Mouse (Mus musculus) ES-Bruce4 (cell line): Measurements from ENCODE around the gene Neurod4.

ENCODE experiments used
- CTCF ChIP-seq: IDR thresholded peaks from one replicate; pipeline ENCODE4 v1.8.1; 2011; ENCODE audit warnings: low read depth, low read length
- POLR2A ChIP-seq: IDR thresholded peaks from one replicate; pipeline ENCODE4 v1.8.1; 2011; ENCODE audit warnings: low read length; ENCODE audit not compliant: insufficient read depth

DNA sequence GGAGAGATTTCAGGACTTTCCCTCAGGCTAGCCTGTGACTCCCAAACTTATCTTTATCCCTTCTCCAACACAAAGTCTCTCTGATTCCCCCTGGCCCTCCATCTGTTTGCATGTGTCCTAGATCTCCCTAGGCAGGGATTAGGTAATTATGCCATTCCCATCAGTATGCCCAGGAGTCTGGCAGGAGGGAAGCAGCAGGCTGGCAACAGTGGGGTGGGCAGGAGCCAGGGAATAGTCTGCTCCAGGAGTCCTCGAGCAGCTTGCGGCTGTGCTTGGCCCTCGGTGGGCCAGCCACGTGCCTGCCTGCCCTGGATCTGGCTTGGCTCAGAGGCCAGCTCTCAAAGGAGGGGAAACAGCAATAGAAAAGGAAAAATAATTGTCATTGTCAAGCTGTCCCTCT lies 16.8 kb downstream of the Neurod4 start:
- TF ChIP-seq CTCF (no peak), POLR2A (no peak)
